Mouse (Mus musculus): ENCODE data around the gene Prickle4.

DNA sequence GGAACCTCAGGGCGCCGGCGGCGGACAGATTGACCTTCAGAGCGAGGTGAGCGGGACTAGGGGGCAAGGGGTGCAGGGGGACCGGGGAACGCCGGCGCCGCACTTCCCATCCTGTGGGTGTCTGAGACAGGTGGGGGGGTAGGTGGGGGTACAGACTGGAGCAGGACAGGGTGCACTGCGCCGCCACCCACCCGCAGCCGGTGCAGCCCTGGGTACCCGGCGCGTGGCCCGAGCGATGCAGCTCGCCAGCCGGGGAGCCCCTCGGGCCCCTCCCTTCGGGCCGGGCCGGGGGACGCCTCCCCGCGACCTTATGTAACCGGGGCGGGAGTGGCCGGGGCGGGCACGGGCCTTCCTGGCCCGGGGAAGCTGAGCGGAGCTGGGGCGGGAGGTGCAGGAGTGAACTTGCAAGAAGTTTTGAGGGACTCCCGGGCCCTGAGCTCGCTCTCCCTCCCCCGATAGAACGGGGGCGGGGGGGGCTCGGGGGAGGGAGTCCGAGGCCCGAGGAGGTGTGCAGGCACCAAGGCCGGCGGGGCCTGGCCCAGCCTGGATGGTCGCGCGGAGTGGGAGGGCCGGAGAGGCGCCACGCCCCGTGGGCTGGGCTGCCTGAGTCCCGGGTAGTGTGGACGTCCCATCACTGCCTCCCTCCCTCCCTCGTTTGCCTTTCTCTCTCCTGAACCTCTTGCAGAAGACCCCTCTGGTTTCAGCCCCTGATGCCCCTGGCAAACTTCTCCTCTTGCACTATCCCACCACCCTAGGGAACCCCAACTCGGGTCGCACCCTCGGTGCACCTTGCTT is 42.9 kb upstream of the Prickle4 start:
- TF ChIP-seq CTCF (IDR thresholded peaks at IDR 0.05; ENCODE audit: low read depth, low read length) (no peak), EP300 (IDR thresholded peaks at IDR 0.05; ENCODE audit: insufficient read depth, low read depth, low read length) (no peak), POLR2A (IDR thresholded peaks at IDR 0.05; ENCODE audit: insufficient read depth, low read length) (no peak)

Data from ES-Bruce4 (cell line).